Comparison of ENCODE assay signal across 7 mouse cellular contexts in the genomic region with DNA sequence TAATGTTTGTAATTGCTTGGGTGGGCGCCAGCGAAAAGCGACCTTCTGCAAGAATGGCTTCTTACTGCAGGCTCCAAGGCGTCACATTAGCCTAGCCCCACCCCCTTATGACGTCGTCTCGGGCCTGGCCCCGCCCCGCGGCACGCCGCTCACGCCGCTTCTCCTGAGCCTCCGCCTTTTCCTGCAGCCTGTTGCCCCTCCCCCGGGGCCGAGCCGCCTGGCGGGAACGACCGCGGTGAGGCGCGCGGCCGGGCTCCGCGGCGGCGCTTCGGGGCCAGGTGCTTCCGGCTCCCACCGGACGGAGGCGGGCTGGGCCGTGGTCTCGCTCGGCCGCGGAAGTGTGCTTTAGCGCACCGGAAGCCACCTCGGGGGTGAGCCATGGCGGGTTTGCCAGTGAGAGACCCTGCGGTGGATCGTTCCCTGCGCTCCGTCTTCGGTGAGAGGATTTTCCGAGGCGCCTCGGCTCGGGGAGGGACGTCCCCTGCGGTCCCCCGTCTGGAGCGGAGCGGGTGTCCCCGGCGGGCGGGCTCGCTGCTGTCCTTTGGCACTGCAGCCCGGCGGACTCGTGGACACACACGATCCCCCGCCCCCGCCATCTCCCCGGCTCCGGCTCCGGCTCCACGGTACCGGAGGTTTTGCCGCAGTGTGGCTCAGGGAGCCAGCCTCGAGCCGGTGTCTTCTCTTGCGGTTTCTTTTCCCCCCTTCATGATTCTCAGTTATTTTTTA. TPM values are rescaled to one million over a fixed set of nuclear protein-coding genes. Genes with fewer than 3 reads are reported as not detected.
DNase-seq lines count a peak whose midpoint lies in the region; ATAC-seq and TF ChIP-seq lines count a peak whose summit lies in the region.

A gene (plus strand): TSS at position 201 of the 726 bp plus-strand sequence.

- H3K4me3 ChIP-seq in intestine, postnatal 0 days (ENCODE audit: low read depth, low read length), result peak within 1 kb of the TSS; percentile 60
- H3K4me3 ChIP-seq in midbrain, embryonic 12.5 days, result peak within 1 kb of the TSS; percentile 59
- peak within 1 kb of the TSS; percentile 86 for H3K4me3 ChIP-seq in small intestine, adult 2 months (ENCODE audit: low read depth, low read length)

- H3K27ac ChIP-seq in intestine, postnatal 0 days (ENCODE audit: low read depth, low read length), result peak within 1 kb of the TSS; percentile 81
- peak within 1 kb of the TSS; percentile 79 for H3K27ac ChIP-seq in midbrain, embryonic 12.5 days (replicated peaks)
- peak within 1 kb of the TSS; percentile 55 for H3K27ac ChIP-seq in small intestine, adult 2 months (ENCODE audit: insufficient read depth, low read depth, low read length)

- peak; percentile 99 for ATAC-seq in intestine, postnatal 0 days
- ATAC-seq in midbrain, embryonic 12.5 days (ENCODE audit: low FRiP score, low read depth), result peak; percentile 99

- DNase-seq in adrenal gland, adult 8-10 months, result peak; percentile 92
- peak; percentile 86 for DNase-seq in embryo, embryonic 9.5 days (ENCODE audit: extremely low spot score)
- no peak for DNase-seq in gonadal fat pad, adult 2 months (ENCODE audit: low read depth)
- peak; percentile 93 for DNase-seq in left cerebral cortex, postnatal 4 days

- WGBS in intestine, postnatal 0 days, result 26% methylated on average over 71 of the region's 77 CpGs
- 29% methylated on average over 58 of the region's 77 CpGs for WGBS in midbrain, embryonic 12.5 days
- 15% methylated on average over 75 of the region's 77 CpGs for WGBS in small intestine, adult 2 months

- peaks cover 3% of the 10 kb centered on the region; the same call in 1 of the 2 replicates for H3K36me3 ChIP-seq in intestine, postnatal 0 days (ENCODE audit: control insufficient read depth, insufficient read depth)
- 0 out of 2 replicates have a peak, but pooled peaks cover 13% of the 10 kb centered on the region for H3K36me3 ChIP-seq in midbrain, embryonic 12.5 days
- H3K36me3 ChIP-seq in small intestine, adult 2 months (ENCODE audit: control insufficient read depth, insufficient read depth, low read length), result peaks cover 9% of the 10 kb centered on the region; the same call in 1 of the 2 replicates

- intact Hi-C loops in left cerebral cortex, postnatal 4 days (cut with DNase I), result no loop called here

- no peaks in the 10 kb centered on the region for H3K4me1 ChIP-seq in intestine, postnatal 0 days (replicated peaks; ENCODE audit: control insufficient read depth, insufficient read depth, low read length)
- H3K4me1 ChIP-seq in midbrain, embryonic 12.5 days, result no peaks in the 10 kb centered on the region
- no peaks in the 10 kb centered on the region for H3K4me1 ChIP-seq in small intestine, adult 2 months (ENCODE audit: control insufficient read depth, insufficient read depth, insufficient read length, low read length)

- peak within 1 kb of the TSS; percentile 60 for H3K4me2 ChIP-seq in intestine, postnatal 0 days (replicated peaks; ENCODE audit: low read depth)
- H3K4me2 ChIP-seq in midbrain, embryonic 12.5 days (replicated peaks), result peak within 1 kb of the TSS; percentile 49

- no peaks in the 10 kb centered on the region for H3K9me3 ChIP-seq in intestine, postnatal 0 days (ENCODE audit: control insufficient read depth)
- H3K9me3 ChIP-seq in midbrain, embryonic 12.5 days, result no peaks in the 10 kb centered on the region

- peak; percentile 27; the same call in 1 of the 2 replicates for TF ChIP-seq POLR2A in small intestine, adult 2 months (IDR thresholded peaks at IDR 0.05; ENCODE audit: low read depth, low read length)

- no peaks in the 10 kb centered on the region for H3K27me3 ChIP-seq in intestine, postnatal 0 days (replicated peaks; ENCODE audit: control insufficient read depth, insufficient read depth, low read length)
- H3K27me3 ChIP-seq in midbrain, embryonic 12.5 days, result 0 out of 2 replicates have a peak, but pooled peaks cover 4% of the 10 kb centered on the region
- H3K27me3 ChIP-seq in small intestine, adult 2 months (ENCODE audit: control insufficient read depth, insufficient read depth, low read length), result no peaks in the 10 kb centered on the region

- H3K9ac ChIP-seq in intestine, postnatal 0 days (ENCODE audit: low read depth, low read length), result peak within 1 kb of the TSS; percentile 70
- H3K9ac ChIP-seq in midbrain, embryonic 12.5 days (replicated peaks), result peak within 1 kb of the TSS; percentile 72

- peak; percentile 49 for TF ChIP-seq CTCF in intestine, postnatal 0 days (IDR thresholded peaks at IDR 0.05; ENCODE audit: low read depth)
- TF ChIP-seq CTCF in small intestine, adult 2 months (IDR thresholded peaks at IDR 0.05; ENCODE audit: extremely low read depth, insufficient read length, insufficient replicate concordance, low read depth, low read length), result no peak

RNA-seq across cellular contexts. Expression of the gene that starts here (rescaled TPM):
- total RNA-seq in adrenal gland, adult 8-10 months (2022), result 10 to 100 TPM; 31.8 to 42.6 (median 35.8) TPM
- polyA plus RNA-seq in gonadal fat pad, adult 2 months (2012; rRNA removed), result 24.0 and 31.0 TPM in 2 replicates
- 11.3 and 11.6 TPM in 2 replicates for polyA plus RNA-seq in intestine, postnatal 0 days (2015; fragmentation: Nextera tagmentation; extraction: Ambion mirVana)
- total RNA-seq in left cerebral cortex, postnatal 4 days (2021), result 100 to 1,000 TPM in 1 of 2 experiments, 10 to 100 TPM in 1; 96.9 to 108 TPM
- 66.6 and 68.0 TPM in 2 replicates for polyA plus RNA-seq in midbrain, embryonic 12.5 days (2016; fragmentation: Nextera tagmentation; extraction: Ambion mirVana)
- 6.9 and 8.8 TPM in 2 replicates for polyA plus RNA-seq in small intestine, adult 2 months (2012; rRNA removed)
